Mouse (Mus musculus) lung, postnatal 0 days (tissue): Measurements from ENCODE around the gene Mindy3.

ENCODE experiments used
- CTCF ChIP-seq: IDR thresholded peaks from 2 replicates; pipeline ENCODE4 v1.5.1; 2016; ENCODE audit warnings: antibody characterized with exemption, mild to moderate bottlenecking
- EP300 ChIP-seq: IDR thresholded peaks from 2 replicates; pipeline ENCODE4 v1.6.1; 2016; ENCODE audit warnings: antibody characterized with exemption, mild to moderate bottlenecking, control low read depth

- TF ChIP-seq CTCF, result peak; percentile 91
- TF ChIP-seq EP300, result no peak
Measured at GRCm38 (mm10) chr2:12389028-12389427, 30.2 kb downstream of the Mindy3 start.
